Mouse (Mus musculus) E14TG2a.4 (cell line): ENCODE measurements around the gene Gm42674.

Experiments
- CTCF ChIP-seq: conservative IDR thresholded peaks from 2 replicates; pipeline ENCODE4 v1.5.1; 2014; ENCODE audit warnings: low read length
- NANOG ChIP-seq: IDR thresholded peaks from 2 replicates; pipeline ENCODE4 v1.6.1; 2014; ENCODE audit warnings: borderline replicate concordance, low read length, mixed read lengths
- POU5F1 ChIP-seq: IDR thresholded peaks from 2 replicates; pipeline ENCODE4 v1.6.1; 2014; ENCODE audit warnings: low read length, borderline replicate concordance

DNA sequence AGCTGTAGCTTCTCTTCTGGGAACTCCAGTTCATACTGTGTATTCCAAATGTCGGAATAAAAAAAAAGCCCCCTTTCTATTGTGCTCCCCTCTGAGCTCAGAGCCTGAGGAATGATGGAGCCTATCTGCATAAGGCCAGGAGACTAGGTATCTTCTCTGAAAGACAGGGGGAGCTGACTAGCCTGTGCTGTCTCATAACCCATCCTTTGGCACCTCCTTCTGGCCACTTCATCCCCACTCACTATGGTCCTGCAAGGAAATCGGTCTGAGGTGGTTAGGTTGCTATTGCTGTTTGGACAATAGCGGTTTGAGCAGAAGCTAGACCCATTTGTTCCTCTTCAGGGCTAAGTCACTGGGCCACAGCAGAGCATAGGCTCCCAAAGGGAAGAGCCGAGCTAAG lies 26.1 kb downstream of the Gm42674 start:
- TF ChIP-seq CTCF = no peak
- TF ChIP-seq POU5F1 = no peak
- TF ChIP-seq NANOG = no peak
